Mouse (Mus musculus) thymus, adult 2 months (tissue): ENCODE measurements around the gene Igfbp5.

Source experiments
- CTCF ChIP-seq: fragments of 200-500 bp; IDR thresholded peaks from 2 replicates; pipeline ENCODE4 v1.5.1; 2012; ENCODE audit warnings: mild to moderate bottlenecking, control low read depth, low read length, moderate library complexity, borderline replicate concordance; ENCODE audit not compliant: control insufficient read depth, poor library complexity, insufficient read depth; ENCODE audit errors: extremely low read depth
- POLR2A ChIP-seq: fragments of 200-500 bp; IDR thresholded peaks from 2 replicates; pipeline ENCODE4 v1.6.1; 2012; ENCODE audit warnings: mild to moderate bottlenecking, low read length, control low read depth, moderate library complexity; ENCODE audit not compliant: control insufficient read depth, poor library complexity, insufficient read depth; ENCODE audit errors: extremely low read depth

GRCm38 (mm10) chr1:72828843-72829242 lies 45.8 kb downstream of the Igfbp5 start:
- TF ChIP-seq CTCF (no peak), POLR2A (no peak)
